Mouse (Mus musculus) limb, embryonic 15.5 days (tissue): ENCODE data around the gene Angptl2. TPM values are rescaled to one million over a fixed set of nuclear protein-coding genes. Genes with fewer than 3 reads are reported as not detected.

ENCODE experiments used
- ATAC-seq: fragments of 200-750 bp; cut with Nextera tagmentation; 2 replicates; pipeline ENCODE4 v1.8.0; 2017; ENCODE audit warnings: low read depth, moderate TSS enrichment; ENCODE audit not compliant: insufficient number of reproducible peaks, low FRiP score, low TSS enrichment
- H3K27ac ChIP-seq: fragments of 300-500 bp; sonication (generic); 2 replicates; pipeline ENCODE4 v1.5.1; 2015; ENCODE audit warnings: moderate library complexity, mild to moderate bottlenecking, inconsistent platforms
- H3K27me3 ChIP-seq: fragments of 300-500 bp; sonication (generic); 2 replicates; pipeline ENCODE4 v1.6.1; 2015; ENCODE audit warnings: inconsistent platforms
- H3K36me3 ChIP-seq: fragments of 300-500 bp; sonication (generic); 2 replicates; pipeline ENCODE4 v1.6.1; 2015; ENCODE audit warnings: inconsistent platforms
- H3K4me1 ChIP-seq: fragments of 300-500 bp; sonication (generic); 2 replicates; pipeline ENCODE4 v1.6.1; 2015; ENCODE audit warnings: inconsistent platforms
- H3K4me2 ChIP-seq: fragments of 300-500 bp; sonication (generic); 2 replicates; pipeline ENCODE4 v1.6.1; 2015; ENCODE audit warnings: mild to moderate bottlenecking, inconsistent platforms
- H3K4me3 ChIP-seq: fragments of 300-500 bp; sonication (generic); 2 replicates; pipeline ENCODE4 v1.5.1; 2015; ENCODE audit warnings: mild to moderate bottlenecking, inconsistent platforms
- H3K9ac ChIP-seq: fragments of 300-500 bp; sonication (generic); 2 replicates; pipeline ENCODE4 v1.6.1; 2015; ENCODE audit warnings: inconsistent platforms
- H3K9me3 ChIP-seq: fragments of 300-500 bp; sonication (generic); 2 replicates; pipeline ENCODE4 v1.6.1; 2016; ENCODE audit warnings: inconsistent platforms
- WGBS: fragments of 180-500 bp; shearing (Covaris S2); methylation state at CpG from one replicate; pipeline ENCODE4 v1.1.7; 2015; 5-methylcytosine and 5-hydroxymethylcytosine counted together
- polyA plus RNA-seq: library from polyadenylated mRNA; unstranded; fragments of >200 nt; fragmentation: Nextera tagmentation; extraction: Ambion mirVana; gene quantifications from 2 replicates; pipeline ENCODE4 v1.2.1, GENCODE M21; 2015

Angptl2 gene
- polyA plus RNA-seq, 1 experiment from 2014 or later: 112 TPM

DNA sequence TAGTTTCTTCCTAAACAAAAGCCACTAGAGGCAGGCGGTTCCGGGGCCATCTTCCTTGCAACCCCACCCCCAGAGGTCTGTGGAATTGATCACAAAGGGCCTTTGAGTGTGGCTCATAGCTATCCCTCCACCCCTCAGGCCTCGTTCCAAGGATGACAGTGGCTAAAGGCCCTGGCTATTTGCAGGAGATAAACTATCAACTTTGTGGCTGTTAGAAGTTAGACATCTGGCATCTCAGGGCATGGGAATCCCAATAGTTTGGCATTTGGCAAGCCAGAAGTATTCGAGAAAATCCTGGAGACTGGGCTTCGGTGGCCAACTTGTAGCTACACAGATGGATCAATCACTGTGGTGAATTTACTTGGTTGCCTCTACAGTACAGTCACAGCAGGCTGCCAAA, 18.0 kb downstream of the Angptl2 start:
- H3K9ac ChIP-seq: no peak overlapping the region
- no peaks in the 10 kb centered on the region for H3K27me3 ChIP-seq
- no peaks in the 10 kb centered on the region for H3K9me3 ChIP-seq
- H3K36me3 ChIP-seq: peaks cover 44% of the 10 kb centered on the region
- no peak for ATAC-seq
- H3K4me2 ChIP-seq: no peak overlapping the region
- H3K4me3 ChIP-seq: no peak overlapping the region
- H3K4me1 ChIP-seq: peaks cover 20% of the 10 kb centered on the region
- WGBS: 84% methylated on average over 5 of the region's 5 CpGs
- H3K27ac ChIP-seq: no peak overlapping the region

DNA sequence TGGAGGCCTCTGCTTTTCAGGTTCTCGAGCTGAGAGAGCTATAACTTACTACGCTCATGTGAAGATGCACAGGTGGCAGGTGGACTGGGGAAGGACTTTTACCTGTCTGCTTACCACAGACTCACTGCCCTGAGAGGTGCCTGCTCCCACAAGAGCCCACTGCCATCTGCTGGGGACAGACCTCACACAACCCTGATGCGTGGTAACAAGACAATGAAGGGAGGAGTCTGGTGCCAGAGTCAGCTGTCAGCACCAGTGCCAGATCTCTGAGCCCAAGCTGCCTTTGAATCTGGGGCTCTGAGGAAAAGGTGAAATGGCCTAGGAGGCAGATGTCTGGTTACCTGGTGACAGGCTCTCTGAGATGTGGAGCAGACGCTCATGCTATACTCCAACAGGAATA, 19.0 kb downstream of the Angptl2 start:
- Histone ChIP-seq H3K9ac (no peak overlapping the region), H3K36me3 (peaks cover 34% of the 10 kb centered on the region; the same call in 1 of the 2 replicates), H3K4me3 (no peak overlapping the region), H3K27me3 (no peaks in the 10 kb centered on the region), H3K9me3 (no peaks in the 10 kb centered on the region), H3K4me1 (peaks cover 21% of the 10 kb centered on the region), H3K4me2 (no peak overlapping the region), H3K27ac (no peak overlapping the region)
- 92% methylated on average over 4 of the region's 4 CpGs for WGBS
- no peak for ATAC-seq

DNA sequence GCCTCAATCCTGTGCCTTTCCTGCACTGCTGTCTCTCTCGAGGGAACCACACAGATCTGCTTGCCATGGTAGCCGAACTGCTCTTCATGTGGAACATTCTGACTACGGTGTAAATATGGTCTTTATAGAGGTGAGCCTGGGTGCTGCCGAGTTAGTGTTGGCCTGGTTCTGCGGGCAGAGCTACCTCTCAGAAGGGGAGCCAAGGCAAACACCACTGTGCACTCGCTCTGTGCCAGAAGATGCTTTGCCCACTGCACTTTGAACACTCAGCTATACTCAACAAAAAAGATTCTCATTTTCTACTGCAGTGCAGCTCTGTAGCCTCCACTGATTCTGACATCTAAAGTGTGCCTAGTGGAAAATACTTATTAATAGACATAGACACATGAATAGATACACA, 21.7 kb downstream of the Angptl2 start:
- Histone ChIP-seq H3K4me1 (peaks cover 23% of the 10 kb centered on the region), H3K36me3 (peaks cover 23% of the 10 kb centered on the region), H3K9me3 (no peaks in the 10 kb centered on the region), H3K4me3 (no peak overlapping the region), H3K4me2 (no peak overlapping the region), H3K27me3 (no peaks in the 10 kb centered on the region), H3K27ac (no peak overlapping the region), H3K9ac (no peak overlapping the region)
- 75% methylated on average over 6 of the region's 6 CpGs for WGBS
- ATAC-seq: no peak

DNA sequence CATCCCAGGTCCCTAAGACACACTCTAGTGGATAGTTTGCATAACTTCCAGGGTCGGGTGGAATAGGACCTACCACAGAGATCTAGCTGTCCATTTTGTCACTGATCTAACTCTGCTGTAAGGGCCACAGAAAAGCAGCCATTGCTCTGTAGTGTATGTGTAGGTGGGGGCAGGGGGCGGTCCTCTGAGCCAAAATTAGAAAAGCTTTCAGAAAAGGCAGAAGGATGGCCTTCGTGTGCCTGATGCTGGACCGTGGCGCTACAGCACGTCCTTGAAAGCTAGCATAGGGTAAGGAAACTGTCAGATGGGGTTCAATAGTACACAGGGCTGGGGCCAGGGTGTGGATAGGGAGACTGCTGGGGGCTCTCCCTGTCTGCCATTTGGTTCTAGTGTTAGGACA, 29.0 kb downstream of the Angptl2 start:
- peaks cover 58% of the 10 kb centered on the region for H3K36me3 ChIP-seq
- WGBS: 84% methylated on average over 6 of the region's 6 CpGs
- no peak overlapping the region for H3K4me3 ChIP-seq

DNA sequence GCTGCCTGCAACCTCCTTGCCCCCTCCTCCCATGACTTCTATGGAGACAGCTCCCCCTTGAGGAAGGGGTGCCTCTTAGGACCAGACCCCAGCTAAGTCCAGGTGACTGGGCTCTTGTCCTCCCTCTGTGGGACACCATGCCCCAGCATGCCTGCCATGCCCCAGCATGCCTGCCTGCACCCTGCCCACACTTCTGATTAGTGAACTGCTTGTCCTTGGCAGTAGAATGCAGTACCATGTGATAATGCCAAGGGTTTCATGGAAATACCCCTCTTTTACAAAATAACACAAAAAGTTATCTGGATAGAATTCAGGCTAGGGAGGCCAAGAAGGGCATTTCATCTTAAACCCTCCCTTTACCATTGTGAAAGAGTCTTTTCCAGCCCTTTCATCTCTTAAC, 29.5 kb downstream of the Angptl2 start:
- Histone ChIP-seq H3K4me2 (no peak overlapping the region), H3K27me3 (no peaks in the 10 kb centered on the region), H3K36me3 (peaks cover 58% of the 10 kb centered on the region), H3K9me3 (no peaks in the 10 kb centered on the region), H3K27ac (no peak overlapping the region), H3K4me3 (no peak overlapping the region), H3K9ac (no peak overlapping the region), H3K4me1 (no peaks in the 10 kb centered on the region)
- no peak for ATAC-seq

More for the DNA sequence above, 29.0 kb downstream of the Angptl2 start:
- H3K9me3 ChIP-seq: no peaks in the 10 kb centered on the region
- no peak overlapping the region for H3K9ac ChIP-seq
- H3K27ac ChIP-seq: no peak overlapping the region
- H3K27me3 ChIP-seq: no peaks in the 10 kb centered on the region
- ATAC-seq: no peak
- no peak overlapping the region for H3K4me2 ChIP-seq
- peaks cover 1% of the 10 kb centered on the region; the same call in 1 of the 2 replicates for H3K4me1 ChIP-seq

DNA sequence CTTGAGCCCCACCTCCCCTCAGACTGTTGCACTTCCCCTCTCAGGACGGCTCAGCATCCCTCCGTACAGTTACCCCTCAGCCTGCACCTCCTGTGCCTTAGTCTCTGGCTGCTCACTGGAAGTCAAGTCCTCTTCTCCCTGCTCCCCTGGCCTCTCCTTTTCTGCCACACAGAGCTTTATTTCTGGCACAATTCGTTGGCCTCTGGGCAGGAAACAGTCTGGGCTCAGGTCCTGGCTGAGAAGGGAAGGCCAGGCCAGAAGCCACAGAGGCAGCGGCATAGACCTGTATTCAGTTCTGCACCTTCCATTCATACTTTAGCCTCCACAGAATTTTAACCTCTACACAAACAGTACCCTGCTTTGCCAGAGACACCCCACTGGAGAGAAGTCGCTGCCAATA, 31.0 kb downstream of the Angptl2 start:
- no peaks in the 10 kb centered on the region for H3K27me3 ChIP-seq
- peaks cover 56% of the 10 kb centered on the region for H3K36me3 ChIP-seq
- 76% methylated on average over 5 of the region's 5 CpGs for WGBS
- no peak overlapping the region for H3K9ac ChIP-seq
- no peak for ATAC-seq
- no peak overlapping the region for H3K27ac ChIP-seq
- no peak overlapping the region for H3K4me3 ChIP-seq
- H3K4me2 ChIP-seq: no peak overlapping the region
- no peaks in the 10 kb centered on the region for H3K4me1 ChIP-seq
- H3K9me3 ChIP-seq: no peaks in the 10 kb centered on the region

DNA sequence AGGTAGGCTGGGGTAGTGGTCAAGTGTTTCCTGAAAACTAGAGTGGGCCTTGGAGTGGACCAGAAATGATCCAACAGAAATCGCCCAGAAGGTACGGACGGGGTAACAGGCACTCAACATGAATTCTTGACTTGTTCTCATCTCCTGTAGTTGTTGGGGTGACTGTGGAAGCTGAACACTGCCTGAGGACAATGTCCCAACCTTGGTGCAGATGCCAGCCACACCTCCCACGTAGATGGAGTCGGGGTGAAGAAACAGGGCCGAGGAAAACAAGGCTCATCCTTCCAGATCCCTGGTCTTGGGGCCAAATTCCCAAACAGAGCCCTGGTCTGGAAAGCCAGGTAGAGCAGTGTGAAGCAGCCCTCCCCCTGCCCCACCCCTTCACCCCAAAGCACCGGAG, 32.7 kb downstream of the Angptl2 start:
- H3K4me2 ChIP-seq: no peak overlapping the region
- H3K9ac ChIP-seq: no peak overlapping the region
- 83% methylated on average over 7 of the region's 7 CpGs for WGBS
- no peak overlapping the region for H3K4me3 ChIP-seq
- H3K27me3 ChIP-seq: no peaks in the 10 kb centered on the region
- ATAC-seq: no peak
- H3K4me1 ChIP-seq: peaks cover 7% of the 10 kb centered on the region; the same call in 1 of the 2 replicates
- H3K27ac ChIP-seq: no peak overlapping the region
- H3K36me3 ChIP-seq: peaks cover 39% of the 10 kb centered on the region
- no peaks in the 10 kb centered on the region for H3K9me3 ChIP-seq

DNA sequence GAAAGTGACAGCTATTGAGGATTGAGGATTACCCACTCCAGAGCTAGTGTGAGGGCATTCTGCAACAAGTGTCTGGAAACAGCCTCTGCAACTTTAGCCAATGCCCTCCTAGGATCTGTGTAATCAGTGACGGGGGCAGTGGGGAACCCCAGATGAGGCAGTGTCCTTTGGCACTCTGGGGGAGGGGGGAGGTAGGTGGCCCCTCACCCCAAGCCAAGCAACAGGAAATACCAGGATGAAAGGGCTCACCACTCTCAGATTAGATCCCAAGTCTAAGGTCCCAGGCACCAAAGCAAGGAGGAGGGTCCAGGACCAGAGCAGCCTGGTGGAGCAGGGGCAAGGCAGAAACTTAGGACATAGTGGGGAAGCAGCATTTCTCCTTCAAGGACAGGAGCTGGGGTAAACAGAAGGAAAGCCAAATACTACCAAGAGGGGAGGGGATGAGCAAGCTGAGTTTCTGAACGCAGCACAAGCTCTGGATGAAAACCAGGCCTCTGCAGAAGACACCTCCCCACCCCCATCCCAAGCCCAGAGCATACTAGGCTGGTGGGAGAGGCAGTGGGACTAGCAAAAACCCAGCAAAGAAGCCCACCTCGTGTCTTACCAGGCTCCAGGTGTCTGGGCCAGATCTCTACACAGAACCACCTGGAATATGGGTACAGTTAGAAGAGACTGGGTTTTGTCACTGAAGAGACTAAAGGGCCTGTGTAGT, 34.2 kb downstream of the Angptl2 start:
- H3K9ac ChIP-seq: no peak overlapping the region
- peaks cover 24% of the 10 kb centered on the region for H3K36me3 ChIP-seq
- no peaks in the 10 kb centered on the region for H3K27me3 ChIP-seq
- H3K9me3 ChIP-seq: no peaks in the 10 kb centered on the region
- H3K4me3 ChIP-seq: no peak overlapping the region
- H3K27ac ChIP-seq: no peak overlapping the region
- no peak overlapping the region for H3K4me2 ChIP-seq
- WGBS: 49% methylated on average over 3 of the region's 3 CpGs
- no peak for ATAC-seq
- H3K4me1 ChIP-seq: peaks cover 17% of the 10 kb centered on the region

DNA sequence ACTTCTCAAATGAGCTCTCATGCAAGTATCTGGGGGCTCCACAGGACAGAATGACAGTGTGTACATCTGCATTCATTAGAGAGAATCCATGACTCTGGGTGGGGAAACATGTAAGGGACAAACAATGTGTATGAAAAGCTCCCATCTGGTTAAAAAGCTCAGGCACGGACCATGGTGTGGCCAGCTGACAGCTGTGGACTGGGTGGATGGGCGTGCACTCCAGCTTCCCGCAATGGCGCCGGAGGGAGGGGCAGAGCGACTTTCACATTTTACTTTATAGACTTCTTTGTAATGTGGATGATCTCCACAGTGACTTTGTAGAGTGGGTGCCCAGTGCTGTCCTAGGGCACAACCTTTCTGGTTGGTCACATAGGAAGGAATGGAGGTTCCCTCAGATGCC, 36.9 kb downstream of the Angptl2 start:
- no peak overlapping the region for H3K9ac ChIP-seq
- H3K4me2 ChIP-seq: no peak overlapping the region
- H3K36me3 ChIP-seq: no peaks in the 10 kb centered on the region
- no peak overlapping the region; the same call in 1 of the 2 replicates for H3K27ac ChIP-seq
- H3K27me3 ChIP-seq: no peaks in the 10 kb centered on the region
- H3K9me3 ChIP-seq: no peaks in the 10 kb centered on the region
- H3K4me1 ChIP-seq: peaks cover 17% of the 10 kb centered on the region
- no peak for ATAC-seq
- no peak overlapping the region for H3K4me3 ChIP-seq
- whole genome bisulfite sequencing: 82% methylated on average over 6 of the region's 6 CpGs

DNA sequence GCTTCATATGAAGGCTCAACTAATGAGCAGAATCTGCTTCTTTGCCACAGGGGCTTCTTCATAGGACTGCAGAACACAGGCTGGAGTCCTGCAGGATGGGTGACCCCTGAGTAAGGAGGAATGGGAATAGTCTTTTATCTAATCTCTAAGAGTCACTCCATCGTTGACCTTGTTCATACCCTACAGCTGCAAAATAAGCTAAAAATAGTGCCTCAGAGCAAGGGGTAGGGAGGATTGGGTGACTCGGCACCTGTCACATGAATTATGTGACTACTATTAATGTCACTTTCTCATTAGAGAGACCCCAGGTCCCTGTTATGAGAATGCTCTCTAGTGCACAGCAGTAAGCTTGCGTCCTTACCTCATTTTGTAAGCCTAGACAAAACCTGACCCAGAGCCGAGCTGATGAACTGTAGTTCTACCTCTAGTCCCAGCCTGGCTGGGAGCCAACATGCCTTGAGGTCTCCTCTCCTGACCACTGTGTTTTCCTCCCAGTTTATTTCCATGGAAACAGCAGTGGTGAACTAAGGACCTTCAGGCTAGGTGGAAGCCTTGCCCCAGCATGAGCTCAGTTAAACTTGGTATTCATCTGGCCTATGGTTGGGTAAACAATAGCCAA, 37.8 kb downstream of the Angptl2 start:
- H3K27me3 ChIP-seq: no peaks in the 10 kb centered on the region
- no peak overlapping the region for H3K27ac ChIP-seq
- no peak overlapping the region for H3K9ac ChIP-seq
- H3K4me3 ChIP-seq: no peak overlapping the region
- peaks cover 17% of the 10 kb centered on the region for H3K4me1 ChIP-seq
- no peaks in the 10 kb centered on the region for H3K9me3 ChIP-seq
- no peak overlapping the region for H3K4me2 ChIP-seq
- 35% methylated on average over 4 of the region's 4 CpGs for WGBS
- ATAC-seq: no peak
- no peaks in the 10 kb centered on the region for H3K36me3 ChIP-seq

DNA sequence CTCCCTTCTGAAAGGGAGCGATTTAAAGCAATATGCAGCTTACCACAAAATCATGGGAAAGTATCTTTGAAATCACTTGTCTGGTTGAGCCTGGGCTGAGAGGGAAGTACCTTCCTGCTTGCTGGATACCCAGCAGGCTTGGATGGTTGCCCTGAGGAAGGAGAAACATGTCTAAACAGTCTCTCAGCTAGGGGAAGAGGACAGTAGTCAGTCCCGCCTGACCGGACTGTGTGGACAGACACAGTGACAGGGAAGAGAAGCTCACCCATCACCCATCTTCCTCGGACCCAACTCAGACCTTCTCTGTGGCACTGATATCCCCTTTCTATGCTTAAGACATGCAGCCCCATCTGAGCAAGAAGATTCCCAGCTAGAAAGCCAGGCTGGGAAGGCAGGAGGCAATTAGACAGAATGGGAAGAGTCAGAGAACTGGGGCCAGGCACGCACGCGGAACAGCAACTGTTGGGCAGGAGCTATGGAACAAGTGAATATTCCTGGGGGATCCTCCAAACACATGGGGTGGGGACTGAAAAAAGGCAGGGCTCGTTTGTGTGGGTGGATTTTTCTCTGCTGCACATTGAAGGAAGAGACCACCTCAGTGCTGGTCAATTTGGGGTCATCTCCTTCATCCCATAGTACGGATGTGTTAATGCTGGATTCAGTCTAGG, 38.6 kb downstream of the Angptl2 start:
- no peaks in the 10 kb centered on the region for H3K27me3 ChIP-seq
- no peaks in the 10 kb centered on the region for H3K36me3 ChIP-seq
- no peak overlapping the region for H3K4me2 ChIP-seq
- H3K4me3 ChIP-seq: no peak overlapping the region
- H3K27ac ChIP-seq: peak overlapping the region; percentile 17
- H3K9ac ChIP-seq: no peak overlapping the region
- no peak for ATAC-seq
- no peaks in the 10 kb centered on the region for H3K9me3 ChIP-seq
- WGBS: 80% methylated on average over 9 of the region's 9 CpGs
- H3K4me1 ChIP-seq: peaks cover 17% of the 10 kb centered on the region

DNA sequence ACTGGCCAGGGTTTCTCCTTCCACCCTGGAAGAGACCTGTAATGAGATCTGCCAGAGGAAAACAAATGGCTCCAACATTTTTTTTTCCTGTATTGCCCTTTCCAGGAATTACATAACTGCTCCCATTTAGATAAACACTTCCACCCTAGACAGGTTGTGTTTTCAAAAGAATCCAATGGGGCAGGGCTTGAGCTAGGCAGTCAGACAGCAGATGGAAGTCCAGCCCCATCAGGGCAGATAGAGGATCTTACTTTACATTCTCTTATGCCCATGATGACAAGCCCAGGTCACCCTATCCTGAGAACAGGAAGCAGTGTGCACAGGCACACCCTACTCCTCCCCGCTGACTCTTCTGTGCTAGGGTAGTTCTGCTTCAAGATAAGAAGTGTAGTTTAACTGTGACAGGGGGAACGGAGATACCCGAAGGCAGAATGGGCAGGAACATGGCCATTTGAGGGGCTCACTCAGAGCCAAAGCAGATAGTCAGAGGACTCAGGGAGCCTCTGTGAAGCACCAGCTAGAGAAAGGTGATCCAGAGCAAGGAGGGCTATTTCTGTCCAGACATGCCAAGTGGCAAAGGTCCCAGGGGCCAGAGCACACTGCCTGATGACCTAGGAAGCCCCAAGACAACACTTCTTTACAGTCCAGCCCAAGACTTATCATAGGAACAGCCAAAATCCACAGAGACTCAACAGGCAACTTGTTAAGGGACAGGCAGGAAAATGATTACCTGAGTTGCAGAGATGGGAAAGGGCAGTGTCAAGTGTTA, 41.1 kb downstream of the Angptl2 start:
- Histone ChIP-seq H3K36me3 (no peaks in the 10 kb centered on the region), H3K9me3 (no peaks in the 10 kb centered on the region), H3K4me1 (peaks cover 17% of the 10 kb centered on the region), H3K27me3 (no peaks in the 10 kb centered on the region), H3K9ac (no peak overlapping the region), H3K27ac (no peak overlapping the region), H3K4me3 (no peak overlapping the region), H3K4me2 (no peak overlapping the region)
- no peak for ATAC-seq
- WGBS: 87% methylated on average over 3 of the region's 3 CpGs
